In genomic region chr4:7853121-7853782, GRCm38 (mm10) we compare ENCODE assay signal across 8 mouse cellular contexts.
DNase-seq lines count a peak whose midpoint lies in the region; ATAC-seq lines count a peak whose summit lies in the region.

No protein-coding gene starts in this region.

- ATAC-seq in midbrain, embryonic 12.5 days (ENCODE audit: low FRiP score, low read depth), result 0 out of 2 replicates have a peak, but pooled peaks have one; percentile 42

- H3K36me3 ChIP-seq in midbrain, embryonic 12.5 days, result no peaks in the 10 kb centered on the region

- no peaks in the 10 kb centered on the region; the same call in 1 of the 2 replicates for H3K4me1 ChIP-seq in midbrain, embryonic 12.5 days

- no peak overlapping the region for H3K4me3 ChIP-seq in midbrain, embryonic 12.5 days

- H3K9ac ChIP-seq in midbrain, embryonic 12.5 days (replicated peaks), result no peak overlapping the region

- no peaks in the 10 kb centered on the region for H3K9me3 ChIP-seq in midbrain, embryonic 12.5 days

- no peak overlapping the region for H3K4me2 ChIP-seq in midbrain, embryonic 12.5 days (replicated peaks)

- DNase-seq in gastrocnemius, postnatal 10 days, result peak; percentile 30
- DNase-seq in gastrocnemius, adult 18-20 months (ENCODE audit: low spot score), result no peak
- DNase-seq in urinary bladder, postnatal 14 days (ENCODE audit: low spot score), result peak; percentile 32
- DNase-seq in urinary bladder, adult 2 months (ENCODE audit: low spot score), result no peak
- DNase-seq in fibroblast of lung, adult 2 months (ENCODE audit: low read depth), result peak; percentile 25
- peak; percentile 51 for DNase-seq in layer of hippocampus, adult 11-12 months (ENCODE audit: low spot score)
- DNase-seq in thymus, postnatal 10 days (ENCODE audit: low spot score in 2 of 2), result peak; percentile 18 to 57

- H3K27ac ChIP-seq in midbrain, embryonic 12.5 days (replicated peaks), result no peak overlapping the region

- WGBS in midbrain, embryonic 12.5 days, result 73% methylated on average over 1 of the region's 1 CpGs

- H3K27me3 ChIP-seq in midbrain, embryonic 12.5 days, result no peaks in the 10 kb centered on the region

Comparison
In these comparisons a context has a peak if more than half of its experiments do, and no peak if none do; other contexts are left out.
1. DNase-seq: peak in gastrocnemius, postnatal 10 days (single experiment), urinary bladder, postnatal 14 days (single experiment), fibroblast of lung, adult 2 months (single experiment), layer of hippocampus, adult 11-12 months (single experiment) and thymus, postnatal 10 days (2 of 2); none in gastrocnemius, adult 18-20 months (single experiment) and urinary bladder, adult 2 months (single experiment).